Mouse (Mus musculus): Measurements from ENCODE around the gene Adgrv1. TPM values are rescaled to one million over a fixed set of nuclear protein-coding genes. Genes with fewer than 3 reads are reported as not detected.

The Adgrv1 gene
- polyA plus RNA-seq, 1 experiment from 2014 or later, result 14.7 TPM

- H3K4me1 ChIP-seq (ENCODE audit: control insufficient read depth, insufficient read depth, low read length), result no peaks in the 10 kb centered on the region
- DNase-seq (ENCODE audit: low spot score) (no peak), ATAC-seq (no peak)
- WGBS, result 93% methylated on average over 7 of the region's 7 CpGs
- H3K4me3 ChIP-seq (ENCODE audit: low read depth, low read length), result no peak overlapping the region
- H3K36me3 ChIP-seq (ENCODE audit: control insufficient read depth, insufficient read depth, low read length), result no peaks in the 10 kb centered on the region
- H3K9me3 ChIP-seq (replicated peaks; ENCODE audit: control insufficient read depth, low read length), result no peaks in the 10 kb centered on the region
- H3K9ac ChIP-seq (ENCODE audit: low read length), result no peak overlapping the region
- H3K27ac ChIP-seq (ENCODE audit: low read depth, low read length), result no peak overlapping the region
- no peak overlapping the region for H3K4me2 ChIP-seq (ENCODE audit: low read length)
- no peaks in the 10 kb centered on the region for H3K27me3 ChIP-seq (replicated peaks; ENCODE audit: control insufficient read depth, insufficient read depth, low read length)
These were observed 394.1 kb downstream of the Adgrv1 start for GRCm38 (mm10) chr13:81238855-81239254.

DNA sequence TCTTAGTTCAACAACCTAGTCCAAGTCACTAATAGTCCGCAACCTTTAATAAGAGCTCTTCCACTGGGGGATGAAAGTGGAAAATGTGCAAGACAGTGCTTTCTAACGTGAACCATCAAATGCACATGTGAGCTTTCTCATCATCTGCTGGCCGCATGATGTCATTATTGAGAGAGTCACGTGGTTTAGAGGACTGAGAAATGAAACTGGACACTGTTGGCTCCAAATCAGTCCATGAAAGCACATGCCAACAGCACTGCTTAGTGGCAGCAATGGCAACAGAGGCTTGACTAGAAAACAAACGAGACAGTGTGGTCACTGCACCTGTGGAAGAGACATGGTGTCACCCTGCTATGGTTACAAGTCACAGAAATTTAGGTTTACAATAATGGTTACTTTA is 395.0 kb downstream of the Adgrv1 start:
- WGBS, result 90% methylated on average over 5 of the region's 5 CpGs
- no peak overlapping the region for H3K27ac ChIP-seq (ENCODE audit: low read depth, low read length)
- no peak overlapping the region for H3K4me2 ChIP-seq (ENCODE audit: low read length)

GRCm38 (mm10) chr13:81236758-81237395 is 396.1 kb downstream of the Adgrv1 start:
- Histone ChIP-seq H3K27me3 (replicated peaks; ENCODE audit: control insufficient read depth, insufficient read depth, low read length) (no peaks in the 10 kb centered on the region), H3K9ac (ENCODE audit: low read length) (no peak overlapping the region), H3K4me2 (ENCODE audit: low read length) (no peak overlapping the region), H3K4me1 (ENCODE audit: control insufficient read depth, insufficient read depth, low read length) (no peaks in the 10 kb centered on the region), H3K9me3 (replicated peaks; ENCODE audit: control insufficient read depth, low read length) (no peaks in the 10 kb centered on the region), H3K36me3 (ENCODE audit: control insufficient read depth, insufficient read depth, low read length) (no peaks in the 10 kb centered on the region), H3K4me3 (ENCODE audit: low read depth, low read length) (no peak overlapping the region), H3K27ac (ENCODE audit: low read depth, low read length) (no peak overlapping the region)
- no peak for ATAC-seq
- 83% methylated on average over 3 of the region's 3 CpGs for WGBS
- DNase-seq (ENCODE audit: low spot score), result no peak

More for the DNA sequence above, 395.0 kb downstream of the Adgrv1 start:
- Histone ChIP-seq H3K4me1 (ENCODE audit: control insufficient read depth, insufficient read depth, low read length) (no peaks in the 10 kb centered on the region), H3K36me3 (ENCODE audit: control insufficient read depth, insufficient read depth, low read length) (no peaks in the 10 kb centered on the region), H3K9me3 (replicated peaks; ENCODE audit: control insufficient read depth, low read length) (no peaks in the 10 kb centered on the region), H3K4me3 (ENCODE audit: low read depth, low read length) (no peak overlapping the region), H3K27me3 (replicated peaks; ENCODE audit: control insufficient read depth, insufficient read depth, low read length) (no peaks in the 10 kb centered on the region), H3K9ac (ENCODE audit: low read length) (no peak overlapping the region)
- no peak for DNase-seq (ENCODE audit: low spot score)
- ATAC-seq, result no peak

GRCm38 (mm10) chr13:81234031-81234430 is 398.9 kb downstream of the Adgrv1 start:
- DNase-seq (ENCODE audit: low spot score) (no peak), ATAC-seq (no peak)
- Histone ChIP-seq H3K36me3 (ENCODE audit: control insufficient read depth, insufficient read depth, low read length) (no peaks in the 10 kb centered on the region), H3K4me2 (ENCODE audit: low read length) (no peak overlapping the region), H3K9me3 (replicated peaks; ENCODE audit: control insufficient read depth, low read length) (no peaks in the 10 kb centered on the region), H3K9ac (ENCODE audit: low read length) (no peak overlapping the region), H3K4me3 (ENCODE audit: low read depth, low read length) (no peak overlapping the region), H3K27me3 (replicated peaks; ENCODE audit: control insufficient read depth, insufficient read depth, low read length) (no peaks in the 10 kb centered on the region), H3K27ac (ENCODE audit: low read depth, low read length) (no peak overlapping the region), H3K4me1 (ENCODE audit: control insufficient read depth, insufficient read depth, low read length) (no peaks in the 10 kb centered on the region)
- WGBS, result 68% methylated on average over 2 of the region's 2 CpGs

- ATAC-seq (no peak), DNase-seq (ENCODE audit: low spot score) (no peak)
- Histone ChIP-seq H3K4me1 (ENCODE audit: control insufficient read depth, insufficient read depth, low read length) (no peaks in the 10 kb centered on the region), H3K4me2 (ENCODE audit: low read length) (no peak overlapping the region), H3K27me3 (replicated peaks; ENCODE audit: control insufficient read depth, insufficient read depth, low read length) (no peaks in the 10 kb centered on the region), H3K36me3 (ENCODE audit: control insufficient read depth, insufficient read depth, low read length) (no peaks in the 10 kb centered on the region), H3K9ac (ENCODE audit: low read length) (no peak overlapping the region), H3K9me3 (replicated peaks; ENCODE audit: control insufficient read depth, low read length) (no peaks in the 10 kb centered on the region), H3K4me3 (ENCODE audit: low read depth, low read length) (no peak overlapping the region), H3K27ac (ENCODE audit: low read depth, low read length) (no peak overlapping the region)
These were observed 400.1 kb downstream of the Adgrv1 start for GRCm38 (mm10) chr13:81232839-81233238.

DNA sequence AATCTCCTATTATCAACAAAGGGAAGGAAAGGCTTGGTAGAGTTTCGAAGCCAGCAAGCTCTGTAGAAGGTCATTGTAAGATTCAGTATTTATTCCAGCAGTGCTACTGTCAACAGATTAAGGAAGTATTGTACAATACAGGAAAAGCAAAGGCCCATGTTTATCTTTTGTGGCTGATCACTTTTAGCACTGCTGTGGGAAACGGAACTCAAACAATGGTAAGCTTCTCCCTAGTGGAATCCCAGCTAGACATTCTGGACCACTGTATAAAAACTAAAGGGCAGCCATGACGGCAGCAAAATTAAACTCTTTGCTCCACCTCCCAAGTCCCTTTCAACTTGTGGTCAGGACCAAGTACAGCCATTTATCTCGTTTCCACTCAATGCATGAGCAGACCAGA is 402.8 kb downstream of the Adgrv1 start:
- 72% methylated on average over 4 of the region's 4 CpGs for WGBS
- H3K9ac ChIP-seq (ENCODE audit: low read length), result no peak overlapping the region
- H3K36me3 ChIP-seq (ENCODE audit: control insufficient read depth, insufficient read depth, low read length), result no peaks in the 10 kb centered on the region
- H3K9me3 ChIP-seq (replicated peaks; ENCODE audit: control insufficient read depth, low read length), result no peaks in the 10 kb centered on the region
- no peak overlapping the region for H3K27ac ChIP-seq (ENCODE audit: low read depth, low read length)
- H3K4me1 ChIP-seq (ENCODE audit: control insufficient read depth, insufficient read depth, low read length), result no peaks in the 10 kb centered on the region
- H3K27me3 ChIP-seq (replicated peaks; ENCODE audit: control insufficient read depth, insufficient read depth, low read length), result no peaks in the 10 kb centered on the region
- H3K4me3 ChIP-seq (ENCODE audit: low read depth, low read length), result no peak overlapping the region
- no peak overlapping the region for H3K4me2 ChIP-seq (ENCODE audit: low read length)
- ATAC-seq (no peak), DNase-seq (ENCODE audit: low spot score) (no peak)

DNA sequence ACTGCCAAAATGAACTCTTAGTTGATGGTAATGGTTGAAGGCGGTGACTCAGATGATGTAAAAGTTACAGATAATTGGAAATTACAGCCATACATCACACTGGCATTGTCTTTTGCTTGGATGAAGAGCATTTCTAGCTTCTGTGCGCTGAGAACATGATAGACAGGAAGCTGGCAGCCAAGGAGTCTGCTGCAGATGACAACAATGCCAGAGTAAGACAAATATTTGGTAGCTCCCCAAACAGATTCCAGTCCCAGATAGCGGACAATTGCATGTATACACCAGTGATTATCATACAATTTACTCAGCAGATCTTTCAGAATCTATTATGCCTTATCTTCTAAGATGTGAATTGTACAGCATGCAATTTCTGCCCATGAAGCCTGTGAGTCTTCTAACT is 409.2 kb downstream of the Adgrv1 start:
- Histone ChIP-seq H3K9ac (ENCODE audit: low read length) (no peak overlapping the region), H3K27ac (ENCODE audit: low read depth, low read length) (no peak overlapping the region), H3K4me1 (ENCODE audit: control insufficient read depth, insufficient read depth, low read length) (no peaks in the 10 kb centered on the region), H3K36me3 (ENCODE audit: control insufficient read depth, insufficient read depth, low read length) (no peaks in the 10 kb centered on the region), H3K4me3 (ENCODE audit: low read depth, low read length) (no peak overlapping the region), H3K27me3 (replicated peaks; ENCODE audit: control insufficient read depth, insufficient read depth, low read length) (no peaks in the 10 kb centered on the region), H3K9me3 (replicated peaks; ENCODE audit: control insufficient read depth, low read length) (no peaks in the 10 kb centered on the region), H3K4me2 (ENCODE audit: low read length) (no peak overlapping the region)
- no peak for ATAC-seq
- DNase-seq (ENCODE audit: low spot score), result no peak
- WGBS, result 88% methylated on average over 3 of the region's 3 CpGs

- WGBS, result 96% methylated on average over 1 of the region's 1 CpGs
- H3K27me3 ChIP-seq (replicated peaks; ENCODE audit: control insufficient read depth, insufficient read depth, low read length), result no peaks in the 10 kb centered on the region
- no peak overlapping the region for H3K4me2 ChIP-seq (ENCODE audit: low read length)
- no peak overlapping the region for H3K9ac ChIP-seq (ENCODE audit: low read length)
- H3K27ac ChIP-seq (ENCODE audit: low read depth, low read length), result no peak overlapping the region
- H3K4me3 ChIP-seq (ENCODE audit: low read depth, low read length), result no peak overlapping the region
- H3K4me1 ChIP-seq (ENCODE audit: control insufficient read depth, insufficient read depth, low read length), result no peaks in the 10 kb centered on the region
- DNase-seq (ENCODE audit: low spot score), result no peak
- H3K9me3 ChIP-seq (replicated peaks; ENCODE audit: control insufficient read depth, low read length), result no peaks in the 10 kb centered on the region
- no peak for ATAC-seq
- H3K36me3 ChIP-seq (ENCODE audit: control insufficient read depth, insufficient read depth, low read length), result no peaks in the 10 kb centered on the region
These were observed 410.6 kb downstream of the Adgrv1 start for GRCm38 (mm10) chr13:81222377-81222776.

- H3K9me3 ChIP-seq (replicated peaks; ENCODE audit: control insufficient read depth, low read length), result no peaks in the 10 kb centered on the region
- H3K36me3 ChIP-seq (ENCODE audit: control insufficient read depth, insufficient read depth, low read length), result no peaks in the 10 kb centered on the region
- DNase-seq (ENCODE audit: low spot score) (no peak), ATAC-seq (no peak)
- H3K4me2 ChIP-seq (ENCODE audit: low read length), result no peak overlapping the region
- no peak overlapping the region for H3K27ac ChIP-seq (ENCODE audit: low read depth, low read length)
- H3K4me3 ChIP-seq (ENCODE audit: low read depth, low read length), result no peak overlapping the region
- 77% methylated on average over 1 of the region's 1 CpGs for WGBS
- no peaks in the 10 kb centered on the region for H3K27me3 ChIP-seq (replicated peaks; ENCODE audit: control insufficient read depth, insufficient read depth, low read length)
- no peak overlapping the region for H3K9ac ChIP-seq (ENCODE audit: low read length)
- H3K4me1 ChIP-seq (ENCODE audit: control insufficient read depth, insufficient read depth, low read length), result no peaks in the 10 kb centered on the region
These were observed 421.5 kb downstream of the Adgrv1 start for GRCm38 (mm10) chr13:81211436-81211835.

All from forebrain, embryonic 14.5 days (tissue).